Mouse (Mus musculus) heart, postnatal 0 days (tissue): ENCODE measurements around the gene Nmnat2.

Experiments
- CTCF ChIP-seq: IDR thresholded peaks from 2 replicates; pipeline ENCODE4 v1.5.1; 2016; ENCODE audit warnings: antibody characterized with exemption, control low read depth, low read depth
- EP300 ChIP-seq: IDR thresholded peaks from 2 replicates; pipeline ENCODE4 v1.6.1; 2016; ENCODE audit warnings: antibody characterized with exemption, low read depth

- TF ChIP-seq CTCF (no peak), EP300 (no peak)
Observed at GRCm38 (mm10) chr1:153155364-153155763, 200.6 kb downstream of the Nmnat2 start.
